Mouse (Mus musculus) lung, postnatal 4 days (tissue): ENCODE results near the gene Kcns3.
"Not testable (repeated sequence)": the region's sequence is repeated elsewhere in the genome, so short reads cannot be mapped to it uniquely, and the experiment has no call there.

Experiments used
- DNase-seq, 2 experiments: peaks; one replicate each; pipeline ENCODE4 v3.0.0; 2021

Kcns3 gene

GRCm38 (mm10) chr12:11071079-11071478 lies 79.8 kb downstream of the Kcns3 start:
- DNase-seq, result no peak

DNA sequence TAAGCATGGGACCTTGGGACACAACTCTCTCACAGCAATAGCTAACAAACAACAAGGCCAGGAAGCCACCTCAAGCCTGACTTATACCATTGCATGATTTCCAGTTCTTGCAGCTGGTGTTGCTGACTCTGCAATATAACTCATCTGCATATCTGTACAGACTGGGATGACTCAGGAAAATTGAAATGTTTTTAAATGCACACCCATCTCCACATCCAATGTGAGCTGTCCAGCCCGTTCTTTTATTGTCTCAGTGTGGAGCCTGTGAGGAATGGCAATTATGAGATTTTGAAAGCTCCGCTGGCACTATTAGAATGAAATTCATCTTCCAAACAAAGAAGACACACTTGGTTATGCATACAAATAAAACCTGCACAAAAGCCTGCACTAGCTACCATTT lies 84.0 kb downstream of the Kcns3 start:
- no peak for DNase-seq

- DNase-seq, result not testable (repeated sequence)
Observed at GRCm38 (mm10) chr12:11052676-11053075, 98.2 kb downstream of the Kcns3 start.

GRCm38 (mm10) chr12:11041821-11042220 lies 109.0 kb downstream of the Kcns3 start:
- no peak for DNase-seq
